Mouse (Mus musculus) limb, embryonic 13.5 days (tissue): ENCODE measurements at regions not wholly inside any gene's neighbourhood (a gene's known extent, or its start where the extent isn't known, plus 50 kb on each side); places are given as distances from the start of the nearest gene placed in this dataset.

ENCODE experiments used
- ATAC-seq: fragments of 200-750 bp; cut with Nextera tagmentation; 2 replicates; pipeline ENCODE4 v1.8.0; 2017; ENCODE audit warnings: low read depth, moderate number of reproducible peaks, moderate TSS enrichment; ENCODE audit not compliant: low FRiP score
- H3K27ac ChIP-seq: fragments of 300-500 bp; sonication (generic); 2 replicates; pipeline ENCODE4 v1.5.1; 2015; ENCODE audit warnings: inconsistent platforms, mild to moderate bottlenecking, moderate library complexity
- H3K27me3 ChIP-seq: fragments of 300-500 bp; sonication (generic); 2 replicates; pipeline ENCODE4 v1.6.1; 2015; ENCODE audit warnings: mild to moderate bottlenecking, inconsistent platforms
- H3K36me3 ChIP-seq: fragments of 300-500 bp; sonication (generic); 2 replicates; pipeline ENCODE4 v1.6.1; 2015; ENCODE audit warnings: inconsistent platforms, mild to moderate bottlenecking, moderate library complexity
- H3K4me1 ChIP-seq: fragments of 300-500 bp; sonication (generic); 2 replicates; pipeline ENCODE4 v1.6.1; 2015; ENCODE audit warnings: inconsistent platforms
- H3K4me2 ChIP-seq: fragments of 300-500 bp; sonication (generic); replicated peaks from 2 replicates; pipeline ENCODE4 v1.6.1; 2015; ENCODE audit warnings: inconsistent platforms, mild to moderate bottlenecking, moderate library complexity
- H3K4me3 ChIP-seq: fragments of 300-500 bp; sonication (generic); 2 replicates; pipeline ENCODE4 v1.5.1; 2015; ENCODE audit warnings: moderate library complexity, mild to moderate bottlenecking, inconsistent platforms
- H3K9ac ChIP-seq: fragments of 300-500 bp; sonication (generic); 2 replicates; pipeline ENCODE4 v1.6.1; 2015; ENCODE audit warnings: mild to moderate bottlenecking, inconsistent platforms
- H3K9me3 ChIP-seq: fragments of 300-500 bp; sonication (generic); 2 replicates; pipeline ENCODE4 v1.6.1; 2016; ENCODE audit warnings: inconsistent platforms
- WGBS: fragments of 180-500 bp; shearing (Covaris S2); methylation state at CpG from one replicate; pipeline ENCODE4 v1.1.7; 2015; 5-methylcytosine and 5-hydroxymethylcytosine counted together

DNA sequence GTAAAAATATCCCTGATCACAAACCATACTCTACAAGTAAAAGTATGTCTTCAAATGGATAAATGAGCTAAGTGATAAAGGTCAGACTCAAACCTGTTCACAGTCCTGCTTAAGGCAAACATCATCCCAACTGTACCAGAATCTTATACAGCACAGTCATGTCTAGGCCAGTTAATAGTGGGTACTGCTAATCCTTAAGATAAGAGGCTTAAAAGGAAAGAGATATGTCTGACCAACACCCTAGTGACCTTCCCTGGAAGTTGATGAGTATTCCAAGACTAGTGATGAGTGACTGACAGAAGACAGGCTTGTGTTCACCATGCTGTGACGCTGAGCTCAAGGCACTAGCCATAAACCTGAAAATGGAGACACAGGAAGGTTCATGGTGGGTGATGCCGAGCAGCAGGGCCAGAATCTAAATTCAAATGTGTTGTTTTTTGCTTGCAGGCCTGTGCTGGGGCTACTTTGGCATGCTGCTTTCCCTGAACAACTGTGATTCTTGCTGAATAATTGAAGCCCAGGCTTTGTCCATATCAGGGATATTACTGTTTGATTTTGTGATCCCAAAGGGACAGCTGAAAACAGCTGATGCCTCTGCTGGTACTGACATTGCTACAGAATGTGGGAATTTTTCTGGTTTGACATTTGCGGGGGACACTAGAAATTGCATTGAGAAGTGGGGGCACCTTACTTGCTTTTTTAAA is 699.9 kb downstream of the 1700064H15Rik start:
- 77% methylated on average over 3 of the region's 3 CpGs for WGBS
- Histone ChIP-seq H3K27ac (no peak overlapping the region), H3K27me3 (no peaks in the 10 kb centered on the region), H3K4me1 (no peaks in the 10 kb centered on the region), H3K36me3 (no peaks in the 10 kb centered on the region), H3K9me3 (no peaks in the 10 kb centered on the region), H3K4me3 (no peak overlapping the region), H3K9ac (no peak overlapping the region), H3K4me2 (no peak overlapping the region)
- no peak for ATAC-seq

DNA sequence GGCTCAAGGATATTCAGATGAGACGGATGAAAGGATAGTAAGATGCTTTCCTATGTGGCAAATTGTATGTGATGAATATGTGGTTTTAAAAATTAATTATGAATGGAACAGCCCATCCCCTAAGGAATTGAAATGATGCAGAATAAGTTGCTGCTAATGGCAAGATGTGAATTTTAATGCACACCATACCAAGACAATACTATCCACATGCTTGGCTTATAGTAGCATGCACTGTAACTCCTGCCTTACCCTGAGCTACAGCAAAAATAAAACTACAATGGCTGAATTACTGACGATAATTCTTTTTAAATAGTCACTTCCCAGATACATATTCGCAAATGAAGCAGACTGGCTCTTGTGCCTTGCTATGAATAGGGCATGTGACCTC is 699.4 kb downstream of the 1700064H15Rik start:
- 87% methylated on average over 3 of the region's 3 CpGs for WGBS
- Histone ChIP-seq H3K27me3 (no peaks in the 10 kb centered on the region), H3K9me3 (no peaks in the 10 kb centered on the region), H3K4me3 (no peak overlapping the region), H3K36me3 (no peaks in the 10 kb centered on the region), H3K27ac (no peak overlapping the region), H3K4me2 (no peak overlapping the region), H3K9ac (no peak overlapping the region), H3K4me1 (no peaks in the 10 kb centered on the region)
- no peak for ATAC-seq

DNA sequence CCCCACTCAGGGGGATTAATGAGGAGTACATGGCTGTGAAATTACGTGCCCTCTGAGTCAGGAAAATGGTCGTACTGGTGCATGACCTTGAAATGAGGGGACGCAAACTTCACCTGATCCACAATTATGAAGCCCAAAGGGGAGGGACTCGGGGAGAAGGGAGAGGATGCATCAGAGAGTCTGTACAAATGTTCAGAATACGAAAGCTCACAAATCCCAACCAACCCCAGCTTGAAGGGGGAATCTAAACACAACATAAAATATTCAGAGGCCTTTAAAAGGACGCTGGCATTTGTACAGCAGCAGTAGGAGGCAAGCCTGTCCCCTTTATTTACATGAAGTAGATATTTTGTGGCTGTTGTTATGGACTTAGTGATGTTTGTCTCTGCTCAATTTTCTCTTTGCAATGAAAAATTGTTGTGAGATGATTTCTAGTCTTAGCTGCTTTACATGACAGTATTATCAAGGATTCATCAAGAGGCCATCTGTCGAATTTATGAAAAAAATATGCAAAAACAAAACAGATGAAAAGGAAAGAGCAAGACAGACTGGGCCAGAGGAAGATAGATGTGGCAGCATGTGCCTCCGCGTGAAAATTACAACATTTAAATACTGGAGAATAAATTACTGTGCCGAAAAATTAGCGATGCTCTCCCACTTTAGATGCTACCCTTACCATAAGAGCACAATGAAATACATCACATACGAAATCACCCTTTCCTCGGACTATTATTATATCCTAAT is 695.3 kb downstream of the 1700064H15Rik start:
- Histone ChIP-seq H3K9ac (no peak overlapping the region), H3K27ac (no peak overlapping the region), H3K9me3 (no peaks in the 10 kb centered on the region), H3K4me2 (no peak overlapping the region), H3K4me3 (no peak overlapping the region), H3K4me1 (no peaks in the 10 kb centered on the region), H3K27me3 (no peaks in the 10 kb centered on the region), H3K36me3 (no peaks in the 10 kb centered on the region)
- 73% methylated on average over 13 of the region's 13 CpGs for WGBS
- ATAC-seq = no peak

DNA sequence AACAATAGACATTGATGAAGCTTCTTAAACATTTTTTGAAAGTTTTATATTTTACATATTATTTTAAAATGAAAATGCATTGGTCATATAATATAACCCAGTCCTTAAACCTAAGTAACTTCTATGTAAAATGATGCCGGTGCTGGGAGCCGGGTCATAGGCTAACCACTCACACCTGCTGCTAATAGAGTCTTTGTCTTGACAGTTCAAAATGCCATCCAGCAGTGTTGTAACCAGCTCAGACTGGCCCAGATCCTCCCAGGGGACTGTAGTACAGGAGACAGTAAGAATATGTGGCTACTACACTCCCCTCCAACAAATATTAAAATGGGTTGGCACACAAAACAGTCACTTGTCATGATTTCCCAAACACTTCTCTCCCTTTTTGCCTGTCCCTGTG is 693.6 kb downstream of the 1700064H15Rik start:
- Histone ChIP-seq H3K9me3 (no peaks in the 10 kb centered on the region), H3K27me3 (no peaks in the 10 kb centered on the region), H3K4me1 (no peaks in the 10 kb centered on the region), H3K36me3 (no peaks in the 10 kb centered on the region), H3K4me3 (no peak overlapping the region), H3K9ac (no peak overlapping the region), H3K27ac (no peak overlapping the region), H3K4me2 (no peak overlapping the region)
- no peak for ATAC-seq
- WGBS = 68% methylated on average over 2 of the region's 2 CpGs

DNA sequence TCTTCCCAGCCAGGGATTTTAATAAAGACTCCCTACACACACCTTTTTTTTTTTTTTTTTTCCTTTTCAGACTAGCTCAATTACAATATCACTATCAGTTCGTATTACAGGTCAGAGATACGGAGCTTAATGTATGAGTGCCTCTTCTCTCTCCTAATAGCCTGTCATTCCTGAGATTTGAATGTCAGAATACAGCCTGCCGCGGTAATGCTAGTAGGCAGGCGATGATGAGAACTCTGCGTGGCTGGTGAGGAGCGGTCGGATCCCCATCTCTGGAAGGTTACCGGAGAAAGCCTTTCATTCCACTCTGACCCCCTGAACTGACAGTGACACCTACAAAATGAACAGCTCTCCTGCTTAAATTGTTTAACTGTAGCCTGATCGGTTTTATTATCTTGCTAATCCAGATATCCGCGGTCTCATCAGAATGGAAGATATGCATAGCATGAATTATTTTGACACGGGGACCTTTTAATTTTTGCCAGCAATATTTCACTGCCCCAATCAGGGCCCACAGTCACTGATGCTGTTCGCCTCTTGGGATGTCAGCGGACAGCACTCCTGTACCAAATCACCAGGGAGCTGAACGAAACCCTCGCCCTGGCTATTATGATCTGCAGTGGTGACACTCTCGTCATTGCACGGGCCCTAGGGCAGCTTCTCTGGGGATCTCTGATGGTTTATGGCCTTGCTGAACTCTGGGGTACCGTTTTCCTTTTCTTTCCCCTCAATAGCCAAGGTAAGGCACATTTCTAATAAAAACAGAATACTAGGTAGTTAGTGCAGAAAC is 690.9 kb downstream of the 1700064H15Rik start:
- WGBS = 81% methylated on average over 20 of the region's 20 CpGs
- no peak for ATAC-seq

DNA sequence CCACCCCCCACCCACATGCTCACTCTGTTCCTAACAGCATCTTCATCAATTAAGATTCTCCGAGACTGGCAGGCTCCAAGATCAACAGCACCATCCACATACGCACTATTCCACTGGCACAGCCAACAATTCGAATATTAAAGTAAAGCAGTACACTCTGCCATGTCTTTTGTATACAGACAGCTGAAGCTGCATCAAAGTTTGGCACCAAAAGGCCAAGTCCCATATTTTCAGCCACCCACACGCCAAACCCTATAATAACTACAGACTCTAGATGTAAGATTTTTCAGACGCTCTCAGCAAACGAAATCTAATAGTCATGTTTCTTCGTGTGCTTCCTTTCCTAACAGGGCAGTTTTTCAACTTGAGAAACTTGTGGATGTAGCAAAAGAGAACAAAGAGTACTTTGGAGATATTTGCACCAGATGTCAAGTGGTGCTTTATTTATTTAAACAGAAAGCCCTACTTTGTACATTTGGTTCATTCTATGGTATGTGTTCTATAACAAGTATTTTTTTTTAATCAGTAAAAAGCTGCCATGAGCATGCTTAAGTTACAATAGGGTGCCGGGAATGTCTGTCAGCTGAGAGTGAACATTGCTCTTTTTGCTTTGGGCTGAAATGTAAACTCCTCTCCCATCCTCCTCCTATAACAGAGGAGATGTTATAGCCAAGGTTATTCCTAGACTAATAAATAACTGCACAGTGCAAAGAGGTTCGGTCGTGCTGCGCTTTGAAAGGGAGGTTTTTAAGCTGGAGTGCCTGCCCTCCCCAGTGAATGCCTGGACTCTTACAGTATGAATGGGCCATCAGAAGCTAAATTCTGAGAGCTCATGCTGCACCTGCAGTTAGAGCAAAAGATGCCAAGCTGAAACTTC is 686.9 kb downstream of the 1700064H15Rik start:
- no peak overlapping the region for H3K27ac ChIP-seq
- H3K4me2 ChIP-seq = no peak overlapping the region
- H3K27me3 ChIP-seq = no peaks in the 10 kb centered on the region
- ATAC-seq = no peak
- H3K4me1 ChIP-seq = no peaks in the 10 kb centered on the region
- H3K36me3 ChIP-seq = no peaks in the 10 kb centered on the region
- 75% methylated on average over 11 of the region's 11 CpGs for WGBS
- H3K4me3 ChIP-seq = no peak overlapping the region
- H3K9ac ChIP-seq = no peak overlapping the region
- no peaks in the 10 kb centered on the region for H3K9me3 ChIP-seq

More for the DNA sequence above, 690.9 kb downstream of the 1700064H15Rik start:
- no peaks in the 10 kb centered on the region for H3K4me1 ChIP-seq
- no peak overlapping the region for H3K9ac ChIP-seq
- no peak overlapping the region for H3K4me2 ChIP-seq
- H3K36me3 ChIP-seq = no peaks in the 10 kb centered on the region
- no peaks in the 10 kb centered on the region for H3K27me3 ChIP-seq
- H3K9me3 ChIP-seq = no peaks in the 10 kb centered on the region
- no peak overlapping the region for H3K4me3 ChIP-seq
- H3K27ac ChIP-seq = no peak overlapping the region

DNA sequence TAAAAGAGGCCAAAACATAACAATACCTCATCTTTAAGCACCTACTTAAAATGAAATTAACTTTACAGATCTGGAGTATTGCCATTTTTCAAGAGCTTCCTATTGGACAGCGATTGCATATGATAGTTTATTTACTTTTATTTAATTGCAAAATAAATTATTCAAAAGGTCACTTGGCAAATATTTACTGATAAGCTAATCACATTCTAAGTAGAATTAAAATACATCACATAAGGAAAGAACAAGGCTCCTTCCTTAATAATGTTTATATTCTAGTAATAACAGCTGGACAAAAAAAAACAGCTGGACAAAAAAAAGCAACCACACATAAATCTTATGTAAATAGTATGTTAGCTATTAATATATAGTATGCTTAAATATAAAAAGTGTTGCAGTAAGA is 668.1 kb downstream of the 1700064H15Rik start:
- ATAC-seq = no peak
- H3K36me3 ChIP-seq = no peaks in the 10 kb centered on the region
- H3K4me3 ChIP-seq = no peak overlapping the region
- no peaks in the 10 kb centered on the region for H3K27me3 ChIP-seq
- no peak overlapping the region for H3K9ac ChIP-seq
- H3K9me3 ChIP-seq = no peaks in the 10 kb centered on the region
- H3K4me1 ChIP-seq = no peaks in the 10 kb centered on the region
- no peak overlapping the region for H3K27ac ChIP-seq
- no peak overlapping the region for H3K4me2 ChIP-seq
- 87% methylated on average over 1 of the region's 1 CpGs for WGBS

- Histone ChIP-seq H3K4me2 (no peak overlapping the region), H3K27ac (no peak overlapping the region), H3K9me3 (no peaks in the 10 kb centered on the region), H3K27me3 (no peaks in the 10 kb centered on the region), H3K4me3 (no peak overlapping the region), H3K9ac (no peak overlapping the region), H3K36me3 (no peaks in the 10 kb centered on the region), H3K4me1 (no peaks in the 10 kb centered on the region)
- no peak for ATAC-seq
- 86% methylated on average over 3 of the region's 3 CpGs for WGBS
Measured at GRCm38 (mm10) chr3:18988662-18989061, 639.8 kb downstream of the 1700064H15Rik start.

DNA sequence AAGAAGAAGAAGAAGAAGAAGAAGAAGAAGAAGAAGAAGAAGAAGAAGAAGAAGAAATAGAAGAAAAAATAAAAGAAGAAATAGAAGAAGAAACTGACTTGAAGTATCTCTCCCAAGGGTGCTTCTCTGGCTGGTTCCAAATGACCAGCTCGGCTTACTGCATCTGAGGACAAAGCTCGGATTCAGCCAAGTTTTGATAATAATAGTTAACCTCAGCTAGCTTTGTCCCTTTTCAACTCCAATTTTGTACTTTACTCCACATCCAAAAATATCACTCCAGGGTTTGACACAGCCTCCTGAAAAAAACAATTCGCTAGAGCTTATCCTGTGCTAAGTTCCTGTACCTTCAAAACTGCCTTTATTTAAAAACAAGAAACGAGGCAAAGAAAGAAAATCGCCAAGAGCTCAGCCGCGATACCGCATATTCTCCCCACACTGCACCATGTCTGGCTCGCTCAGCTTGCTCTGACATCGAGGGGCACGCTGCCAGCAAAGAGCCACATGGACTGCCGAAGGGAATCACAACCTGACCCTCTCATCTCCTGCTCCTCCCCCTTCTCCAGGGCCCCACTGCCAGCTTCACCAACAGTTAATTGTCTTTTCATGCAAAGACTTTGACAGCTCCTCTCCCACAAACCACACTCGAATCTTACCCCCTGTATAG is 638.8 kb downstream of the 1700064H15Rik start:
- Histone ChIP-seq H3K27me3 (no peaks in the 10 kb centered on the region), H3K9me3 (no peaks in the 10 kb centered on the region), H3K36me3 (no peaks in the 10 kb centered on the region), H3K9ac (no peak overlapping the region), H3K4me3 (no peak overlapping the region), H3K27ac (no peak overlapping the region), H3K4me1 (no peaks in the 10 kb centered on the region), H3K4me2 (no peak overlapping the region)
- 60% methylated on average over 13 of the region's 13 CpGs for WGBS
- ATAC-seq = no peak

DNA sequence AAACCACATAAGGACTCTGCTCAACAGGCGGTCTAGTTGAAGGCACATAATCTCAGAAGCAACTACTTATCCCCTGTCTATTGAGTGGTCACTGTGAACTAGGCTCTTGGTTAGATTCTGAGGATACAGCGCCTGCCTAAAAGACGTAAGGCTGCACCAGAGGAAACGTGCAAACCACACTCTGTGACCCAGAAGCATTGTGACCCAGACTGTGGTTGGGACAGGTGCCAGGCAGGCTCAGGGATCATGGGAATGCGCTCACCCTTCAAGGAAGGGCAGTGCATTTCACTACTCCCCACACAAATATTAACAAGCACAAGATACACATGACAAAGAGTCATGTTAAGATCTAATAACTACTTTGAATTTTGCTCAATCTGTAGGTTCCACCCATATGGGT is 628.3 kb downstream of the 1700064H15Rik start:
- no peaks in the 10 kb centered on the region for H3K27me3 ChIP-seq
- H3K4me2 ChIP-seq = no peak overlapping the region
- no peaks in the 10 kb centered on the region for H3K4me1 ChIP-seq
- H3K9me3 ChIP-seq = no peaks in the 10 kb centered on the region
- no peak overlapping the region for H3K9ac ChIP-seq
- no peak for ATAC-seq
- no peaks in the 10 kb centered on the region for H3K36me3 ChIP-seq
- H3K27ac ChIP-seq = no peak overlapping the region
- 83% methylated on average over 5 of the region's 5 CpGs for WGBS
- no peak overlapping the region for H3K4me3 ChIP-seq

GRCm38 (mm10) chr3:19002056-19002455 is 626.4 kb downstream of the 1700064H15Rik start:
- WGBS = 46% methylated on average over 7 of the region's 7 CpGs
- H3K4me2 ChIP-seq = no peak overlapping the region
- H3K27me3 ChIP-seq = no peaks in the 10 kb centered on the region
- no peaks in the 10 kb centered on the region for H3K4me1 ChIP-seq
- H3K27ac ChIP-seq = no peak overlapping the region
- no peaks in the 10 kb centered on the region for H3K9me3 ChIP-seq
- H3K36me3 ChIP-seq = no peaks in the 10 kb centered on the region
- no peak overlapping the region for H3K9ac ChIP-seq
- H3K4me3 ChIP-seq = no peak overlapping the region
- no peak for ATAC-seq
